Mouse (Mus musculus) gastrocnemius, postnatal 36 days (tissue): ENCODE measurements around the gene Copa. TPM values are rescaled to one million over a fixed set of nuclear protein-coding genes. Genes with fewer than 3 reads are reported as not detected.
A peak's percentile ranks its signal among the peaks of the same experiment; 100 is the strongest.

Source experiments
- DNase-seq, 2 experiments: peaks; one replicate each; pipeline ENCODE4 v3.0.0; 2022
- intact Hi-C: fragments of 180-260 bp; cut with DNase I; formaldehyde crosslinking; loops from one replicate; pipeline ENCODE4 v1.15.1; 2025
- total RNA-seq, 2 experiments: library from RNA; stranded (reverse); gene quantifications; 2 replicates each; pipeline ENCODE4 v1.2.3; 2021

The Copa gene
- total RNA-seq, 2 experiments from 2014 or later, result 67.9 to 80.5 TPM

- intact Hi-C loops, result no loop called here
- DNase-seq, result no peak
Measured at GRCm38 (mm10) chr1:172072604-172073003, 9.7 kb upstream of the Copa start.

- DNase-seq, result no peak
Measured at GRCm38 (mm10) chr1:172077981-172078380, 4.3 kb upstream of the Copa start.

GRCm38 (mm10) chr1:172082899-172083445 is 643 bp downstream of the Copa start:
- intact Hi-C loops, result no loop called here
- DNase-seq, result no peak

More at GRCm38 (mm10) chr1:172077981-172078380, 4.3 kb upstream of the Copa start:
- intact Hi-C loops, result no loop called here

GRCm38 (mm10) chr1:172093522-172093921 is 11.2 kb downstream of the Copa start:
- DNase-seq, result no peak
- intact Hi-C loops, result no loop called here

GRCm38 (mm10) chr1:172094295-172094694 is 12.0 kb downstream of the Copa start:
- DNase-seq, result no peak
- intact Hi-C loops, result no loop called here

GRCm38 (mm10) chr1:172095202-172095601 is 12.9 kb downstream of the Copa start:
- no peak for DNase-seq
- intact Hi-C loops, result no loop called here

GRCm38 (mm10) chr1:172099325-172100033 is 17.1 kb downstream of the Copa start:
- no peak for DNase-seq
- intact Hi-C loops, result no loop called here

- DNase-seq, result no peak
- intact Hi-C loops, result no loop called here
Measured at GRCm38 (mm10) chr1:172103619-172104018, 21.3 kb downstream of the Copa start.

GRCm38 (mm10) chr1:172105101-172105500 is 22.8 kb downstream of the Copa start:
- intact Hi-C loops, result no loop called here
- DNase-seq, result no peak

- DNase-seq, result no peak
Measured at GRCm38 (mm10) chr1:172107777-172108477, 25.6 kb downstream of the Copa start.

GRCm38 (mm10) chr1:172116948-172117347 is 34.6 kb downstream of the Copa start:
- no peak for DNase-seq
- intact Hi-C loops, result loop anchor here (5.0 kb wide), 1 partner anchor 65 kb away; no protein-coding TSS in a partner anchor

More at GRCm38 (mm10) chr1:172107777-172108477, 25.6 kb downstream of the Copa start:
- intact Hi-C loops, result no loop called here

GRCm38 (mm10) chr1:172119100-172119499 is 36.8 kb downstream of the Copa start:
- no peak for DNase-seq
- intact Hi-C loops, result loop anchor here (2.0 to 5.0 kb wide), 2 partner anchors 67 to 238 kb away; no protein-coding TSS in a partner anchor

GRCm38 (mm10) chr1:172119720-172120119 is 37.4 kb downstream of the Copa start:
- intact Hi-C loops, result loop anchor here (2.0 to 5.0 kb wide), 3 partner anchors 67 to 237 kb away; no protein-coding TSS in a partner anchor
- no peak for DNase-seq

GRCm38 (mm10) chr1:172122671-172123070 is 40.3 kb downstream of the Copa start:
- DNase-seq, result no peak

GRCm38 (mm10) chr1:172124572-172124971 is 42.2 kb downstream of the Copa start:
- DNase-seq, result no peak
- intact Hi-C loops, result loop anchor here (5.0 kb wide), 1 partner anchor 198 kb away; no protein-coding TSS in a partner anchor

More at GRCm38 (mm10) chr1:172122671-172123070, 40.3 kb downstream of the Copa start:
- intact Hi-C loops, result loop anchor here (5.0 kb wide), 1 partner anchor 200 kb away; no protein-coding TSS in a partner anchor

GRCm38 (mm10) chr1:172126376-172127347 is 44.3 kb downstream of the Copa start, which contains the start of gene Pex19:
Gene Pex19, plus strand, starts transcription at chr1:172126755.
- intact Hi-C loops, result no loop called here
- DNase-seq, result peak; percentile 59 to 64

- intact Hi-C loops, result no loop called here
- no peak for DNase-seq
Measured at GRCm38 (mm10) chr1:172127487-172127886, 45.2 kb downstream of the Copa start.

- intact Hi-C loops, result no loop called here
- DNase-seq, result no peak
Measured at GRCm38 (mm10) chr1:172128563-172128962, 46.2 kb downstream of the Copa start.

- DNase-seq, result no peak
- intact Hi-C loops, result no loop called here
Measured at GRCm38 (mm10) chr1:172129108-172129507, 46.8 kb downstream of the Copa start.

GRCm38 (mm10) chr1:172129780-172130179 is 47.5 kb downstream of the Copa start:
- intact Hi-C loops, result no loop called here
- no peak for DNase-seq
